Mouse (Mus musculus) cerebral cortex, adult 2 months (tissue): Measurements from ENCODE around the gene Nmnat1.

Experiments used
- WGBS: fragments of 180-500 bp; shearing (Covaris S2); methylation state at CpG from one replicate; pipeline ENCODE4 v1.1.7; 2018; 5-methylcytosine and 5-hydroxymethylcytosine counted together

Gene Nmnat1

DNA sequence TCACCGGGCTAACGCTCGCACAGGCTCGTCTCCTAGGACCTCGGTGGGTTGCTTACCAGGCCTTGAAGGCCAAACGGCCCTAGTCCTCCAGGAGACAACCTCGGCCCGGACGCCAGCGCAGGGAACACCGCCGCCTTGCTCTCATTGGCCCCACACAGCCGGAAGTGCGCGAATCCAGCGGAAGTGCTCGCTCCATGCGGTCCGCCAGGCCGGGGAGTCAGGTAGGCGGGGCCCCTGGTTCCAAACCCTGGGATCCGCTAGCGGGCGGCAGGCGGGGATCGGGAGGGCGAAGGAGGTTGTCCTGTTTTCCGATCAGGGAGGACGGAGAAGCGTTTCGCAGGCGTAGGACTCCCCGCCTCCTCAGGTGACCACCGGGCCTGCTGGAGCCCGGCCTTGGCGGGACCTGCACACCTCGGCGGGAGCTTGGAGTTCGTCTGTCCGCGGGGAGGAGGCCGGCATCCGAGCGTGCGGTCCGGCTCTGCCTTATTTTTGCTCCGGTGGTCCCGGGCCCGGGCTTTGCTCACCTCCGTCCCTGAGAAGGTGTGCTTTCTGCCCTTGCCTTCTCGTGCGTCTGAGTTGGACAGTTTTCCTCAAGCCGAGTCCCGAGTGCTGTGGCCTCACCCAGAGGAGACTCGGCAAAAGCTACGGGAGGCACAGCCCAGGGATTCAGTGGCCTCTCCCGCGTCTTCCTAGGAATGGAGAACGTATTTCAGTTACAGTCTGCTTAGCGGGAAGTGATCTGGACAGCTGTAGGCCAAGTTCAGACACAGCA lies at the start of gene Nmnat1, which contains the start of gene Lzic:
TSS of gene Nmnat1 (minus strand) at position 150 of the 772 bp plus-strand sequence.
TSS of gene Lzic (plus strand) at position 177 of the 772 bp plus-strand sequence.
- under 1% methylated on average over 60 of the region's 60 CpGs for WGBS

DNA sequence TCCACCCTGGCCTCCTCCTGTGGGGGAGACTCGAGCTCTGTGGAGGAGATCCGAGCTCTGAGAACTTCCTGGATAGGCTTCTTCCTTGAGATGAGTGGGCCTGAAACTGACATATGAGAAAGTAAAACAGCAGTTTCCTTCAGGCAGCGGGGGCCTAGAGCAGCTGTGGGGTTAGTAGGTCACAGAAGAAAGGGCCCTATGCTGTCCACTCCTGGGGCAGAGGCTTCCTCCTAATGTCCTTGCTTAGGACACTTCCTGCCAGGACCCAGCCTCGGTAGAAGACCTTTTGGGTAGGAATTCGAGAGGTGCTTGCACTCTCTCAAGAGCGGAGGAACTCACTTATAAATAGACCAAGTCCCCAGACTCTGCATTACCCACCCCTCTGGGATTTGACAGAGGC lies 44.7 kb upstream of the Nmnat1 start:
- 66% methylated on average over 6 of the region's 6 CpGs for WGBS

DNA sequence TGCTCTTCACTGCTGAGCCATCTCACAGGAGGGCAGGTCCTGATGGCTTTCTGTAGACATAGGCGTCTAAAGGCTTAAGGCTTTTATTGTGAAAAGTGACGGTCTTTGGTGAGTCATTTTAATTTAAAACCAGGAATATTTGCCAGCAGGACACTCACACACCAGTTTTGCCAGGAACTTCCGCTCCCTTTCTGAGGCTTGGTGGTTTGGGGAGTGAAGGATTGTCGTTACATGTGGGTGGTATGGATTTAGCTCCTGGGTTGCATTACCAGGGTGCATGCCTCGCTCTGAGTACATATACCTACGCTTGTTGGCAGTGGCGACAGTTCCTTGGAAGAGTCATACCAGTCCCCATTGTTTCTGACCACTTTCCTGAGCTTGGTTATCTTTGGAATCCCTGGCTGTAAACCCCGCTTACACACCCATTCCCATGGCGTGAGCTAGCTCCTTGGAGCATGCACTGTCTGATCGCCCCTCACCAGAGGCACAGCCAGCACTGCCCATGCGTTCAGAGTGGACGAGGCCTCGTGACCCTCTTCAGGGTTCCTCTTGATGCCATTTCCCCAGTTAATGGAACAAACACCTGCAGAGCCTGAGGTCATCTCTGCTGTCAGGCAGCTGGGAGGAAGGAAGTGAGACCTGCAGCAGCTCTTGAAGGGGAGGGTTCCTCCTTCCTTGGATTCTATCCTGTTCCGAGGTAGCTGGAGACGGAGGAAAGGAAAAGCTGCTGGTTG lies 42.8 kb upstream of the Nmnat1 start:
- WGBS: 61% methylated on average over 15 of the region's 15 CpGs

DNA sequence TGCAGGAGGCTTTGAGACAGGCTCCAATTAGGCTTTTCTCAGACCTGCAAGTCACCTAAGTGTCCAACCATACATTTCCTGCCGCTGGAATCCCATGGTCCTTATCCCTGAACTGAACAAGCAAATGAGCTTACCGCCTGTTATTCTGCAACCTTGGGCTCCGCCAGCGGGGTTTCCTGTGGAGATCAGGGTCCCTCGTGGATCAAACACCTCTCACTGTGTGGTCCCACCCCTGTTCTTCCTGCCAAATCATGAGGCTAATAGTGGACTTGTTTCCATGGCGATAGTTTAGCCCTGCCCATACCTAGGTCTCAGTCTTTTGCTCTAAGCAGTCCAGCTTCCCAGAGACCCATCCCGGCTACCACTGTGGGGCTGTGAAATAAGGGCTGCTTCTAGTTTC lies 41.3 kb upstream of the Nmnat1 start:
- WGBS: 58% methylated on average over 7 of the region's 7 CpGs

DNA sequence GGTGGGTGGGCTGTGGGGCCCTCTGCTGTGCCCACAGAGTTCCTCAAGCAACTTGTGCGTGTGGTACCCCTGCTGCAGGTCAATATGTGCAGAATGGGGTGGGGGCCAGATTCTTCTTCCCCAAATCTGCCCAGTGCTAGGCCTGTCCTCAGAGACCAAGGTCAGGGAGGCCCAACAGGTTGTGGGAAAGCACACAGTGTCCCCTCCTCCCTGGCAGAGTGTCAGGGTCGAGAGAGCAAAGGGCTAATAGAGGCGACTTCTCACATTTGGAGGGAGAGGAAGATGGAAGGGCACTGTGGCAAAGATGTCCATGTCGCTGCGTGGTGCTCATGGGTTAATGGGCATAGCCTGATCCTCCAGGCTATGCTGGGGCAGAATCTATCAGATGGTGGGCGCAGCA lies 40.8 kb upstream of the Nmnat1 start:
- WGBS: 72% methylated on average over 6 of the region's 6 CpGs

DNA sequence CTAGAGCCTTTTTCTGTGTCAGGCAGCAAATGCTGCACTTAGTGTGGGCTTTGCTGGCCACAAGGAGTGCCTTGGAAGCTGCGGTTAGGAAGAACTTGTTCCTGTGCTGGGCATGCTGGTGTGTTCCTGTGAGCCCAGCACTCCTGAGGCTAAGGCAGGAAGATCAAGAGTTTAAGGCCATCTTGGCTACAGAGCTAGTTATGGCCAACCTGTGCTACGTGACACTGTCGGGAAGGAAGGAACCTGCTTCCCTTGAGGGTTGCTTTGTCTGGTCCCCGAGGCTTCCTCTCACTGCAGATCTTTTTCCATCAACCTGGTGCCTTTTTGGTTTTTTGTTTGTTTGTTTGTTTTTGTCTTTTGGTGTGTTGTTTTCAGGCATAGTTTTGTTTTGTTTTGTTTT lies 40.2 kb upstream of the Nmnat1 start:
- WGBS: 82% methylated on average over 4 of the region's 4 CpGs

DNA sequence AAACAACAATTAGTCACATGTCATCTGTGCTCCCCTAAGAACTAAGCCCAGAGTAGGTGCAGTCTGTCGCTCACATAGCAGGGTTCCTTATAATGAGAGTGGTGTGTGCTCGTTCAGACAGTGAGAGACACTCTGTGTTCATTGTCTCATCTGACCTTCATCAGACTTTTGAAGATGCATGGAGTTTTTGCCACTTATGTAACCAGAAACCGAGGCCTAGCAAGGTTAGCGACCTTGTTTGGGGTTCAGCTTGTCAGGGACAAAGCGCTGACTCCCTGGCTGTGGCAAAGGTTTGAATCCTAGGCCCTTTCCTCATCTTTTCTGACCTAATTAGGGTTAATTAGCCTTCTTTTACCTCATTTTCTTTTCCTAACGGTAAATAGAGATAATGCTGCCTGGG lies 39.0 kb upstream of the Nmnat1 start:
- 77% methylated on average over 6 of the region's 6 CpGs for WGBS

DNA sequence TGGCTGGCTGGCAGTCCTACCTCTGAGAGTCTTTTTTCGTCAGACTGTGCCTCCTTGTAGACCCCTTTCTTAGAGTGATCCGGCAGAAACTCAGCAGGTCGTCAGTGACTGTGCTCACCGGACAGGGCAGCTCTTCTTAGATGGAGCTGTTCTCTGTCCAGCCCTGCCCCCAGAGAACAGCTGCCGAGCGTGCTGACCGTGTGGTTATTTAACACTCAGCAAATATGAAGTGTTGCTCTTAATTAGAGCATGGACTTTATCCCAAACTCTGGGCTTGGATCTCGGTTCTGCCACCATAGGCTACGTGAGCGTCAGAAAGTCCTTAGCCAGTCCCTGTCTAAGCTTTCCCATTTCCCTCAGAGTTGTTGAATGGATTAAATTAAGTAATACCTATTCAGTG lies 36.3 kb upstream of the Nmnat1 start:
- WGBS: 74% methylated on average over 10 of the region's 10 CpGs

DNA sequence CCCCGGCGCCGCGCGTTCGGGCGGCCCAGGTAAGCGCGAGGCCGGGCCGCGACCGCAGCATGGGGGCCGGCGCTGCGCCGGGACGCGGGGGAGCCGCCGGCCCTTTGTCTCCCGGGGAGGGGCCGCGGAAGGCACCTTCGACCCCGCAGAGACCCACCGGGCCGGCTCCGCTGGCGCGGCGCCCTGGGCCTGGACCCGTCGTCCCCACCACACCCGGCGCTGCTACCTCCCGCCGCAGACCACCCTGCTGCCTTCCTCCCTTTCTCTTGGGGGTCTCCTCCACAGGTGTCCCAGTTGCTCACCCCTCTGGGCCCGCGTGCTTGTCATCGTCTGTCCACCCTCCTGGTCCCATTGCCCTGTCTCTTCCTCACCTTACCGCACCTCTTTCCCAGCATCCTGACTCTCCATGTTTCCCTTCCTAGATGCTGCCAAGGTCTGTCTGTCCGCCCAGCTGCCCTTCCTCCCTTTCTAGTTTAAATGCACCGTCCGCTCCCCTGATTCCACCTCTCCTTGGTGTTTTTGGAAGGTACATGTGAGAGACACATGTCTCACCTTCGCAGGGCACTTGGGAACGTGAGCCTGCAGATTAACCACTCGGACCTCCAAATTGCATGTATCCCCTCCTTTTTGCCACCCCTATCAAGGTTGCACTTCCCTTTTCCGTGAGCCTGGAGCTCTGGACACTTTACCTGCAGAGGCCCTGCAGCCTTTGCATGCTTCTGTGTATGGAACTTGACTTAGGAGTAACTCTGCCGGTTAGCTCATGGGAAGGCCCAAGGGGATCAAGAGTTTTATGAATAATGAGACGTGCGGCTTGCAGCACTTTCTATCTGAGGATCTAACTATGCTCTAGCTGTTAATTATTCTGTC lies 33.6 kb upstream of the Nmnat1 start:
- WGBS: 3% methylated on average over 42 of the region's 52 CpGs

DNA sequence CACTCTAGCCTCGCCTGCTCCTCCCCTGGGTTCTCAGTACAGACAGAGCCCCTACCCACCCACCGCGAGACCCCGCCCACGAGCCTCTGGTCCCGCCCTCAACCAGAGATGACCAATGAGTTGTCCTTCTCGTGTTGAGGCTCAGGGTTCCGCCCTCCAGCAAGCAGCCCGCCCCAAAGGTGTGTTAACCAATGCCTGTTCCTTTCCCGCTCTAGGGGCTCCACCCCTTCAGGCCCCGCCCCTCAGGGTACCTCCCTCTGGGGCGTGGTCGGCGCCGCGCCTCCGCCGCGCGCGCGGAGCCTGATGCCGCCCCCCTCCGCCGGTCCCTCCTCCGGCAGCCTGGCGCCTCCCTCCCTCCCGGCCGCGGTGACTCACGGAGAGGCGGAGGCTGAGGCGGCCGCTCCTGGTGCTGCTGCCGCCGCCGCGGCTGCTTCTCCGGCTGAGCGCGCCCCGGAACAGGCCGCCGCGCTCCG lies 32.9 kb upstream of the Nmnat1 start, which contains the start of gene Ctnnbip1:
TSS of gene Ctnnbip1 (plus strand) at position 369 of the 473 bp plus-strand sequence.
- under 1% methylated on average over 43 of the region's 46 CpGs for WGBS

DNA sequence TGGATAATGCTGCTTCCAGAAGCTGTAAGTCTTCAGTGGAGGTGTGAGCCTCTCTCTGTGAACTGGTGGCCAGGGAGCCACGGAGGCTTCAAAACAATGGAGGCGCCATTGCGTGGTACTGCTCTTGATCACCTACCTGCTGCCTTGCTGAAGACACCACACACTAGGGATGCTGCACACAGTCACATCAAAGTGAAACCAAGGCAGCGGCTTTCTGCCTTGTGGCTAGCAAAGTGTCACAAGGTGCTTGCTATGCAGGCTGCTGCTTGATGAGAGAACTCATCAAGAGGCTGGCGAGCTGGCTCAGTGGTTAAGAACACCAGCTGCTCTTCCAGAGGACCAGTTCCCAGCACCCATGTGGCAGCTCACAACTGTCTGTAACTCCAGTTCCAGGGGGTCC lies 30.7 kb upstream of the Nmnat1 start:
- 85% methylated on average over 5 of the region's 5 CpGs for WGBS

DNA sequence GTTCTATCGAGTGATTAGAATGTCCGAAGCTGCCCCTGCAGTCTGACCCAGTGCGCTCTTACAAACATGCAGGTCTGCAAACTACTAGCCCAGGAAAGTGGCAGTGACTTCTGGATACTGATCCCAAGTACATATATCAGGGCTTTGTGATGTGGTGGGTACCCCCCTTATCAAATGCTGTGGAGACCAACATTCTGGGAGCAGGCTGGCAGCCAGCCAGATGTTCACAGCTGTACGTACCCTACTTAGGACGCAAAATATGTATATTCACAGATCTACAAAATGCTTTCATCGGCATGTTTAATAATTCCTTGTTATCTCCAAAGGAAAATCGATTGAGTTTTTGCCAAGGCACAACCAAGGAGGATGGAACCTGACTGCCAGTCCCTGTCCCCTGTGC lies 27.1 kb upstream of the Nmnat1 start:
- 82% methylated on average over 7 of the region's 7 CpGs for WGBS

DNA sequence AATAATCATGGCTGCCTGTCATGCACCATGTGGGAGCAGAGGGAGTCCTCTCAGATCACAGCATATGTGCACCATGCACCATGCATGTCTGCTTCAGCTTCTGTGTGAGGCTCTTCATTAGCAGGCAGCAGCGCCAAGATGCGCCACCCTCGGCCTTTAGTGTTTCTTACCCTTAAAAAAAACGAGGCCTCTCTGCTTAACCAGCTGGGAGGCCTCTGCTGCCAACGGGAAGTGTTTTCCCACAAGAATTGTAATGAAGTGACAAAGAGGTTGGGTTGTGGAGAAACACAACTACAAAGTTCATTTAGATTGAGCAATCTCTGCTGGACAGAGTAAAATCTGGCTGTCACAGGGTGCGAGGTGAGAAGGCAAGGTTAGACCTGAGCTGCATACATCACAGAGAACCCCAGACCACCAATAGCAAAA lies 26.2 kb upstream of the Nmnat1 start:
- 38% methylated on average over 6 of the region's 6 CpGs for WGBS

DNA sequence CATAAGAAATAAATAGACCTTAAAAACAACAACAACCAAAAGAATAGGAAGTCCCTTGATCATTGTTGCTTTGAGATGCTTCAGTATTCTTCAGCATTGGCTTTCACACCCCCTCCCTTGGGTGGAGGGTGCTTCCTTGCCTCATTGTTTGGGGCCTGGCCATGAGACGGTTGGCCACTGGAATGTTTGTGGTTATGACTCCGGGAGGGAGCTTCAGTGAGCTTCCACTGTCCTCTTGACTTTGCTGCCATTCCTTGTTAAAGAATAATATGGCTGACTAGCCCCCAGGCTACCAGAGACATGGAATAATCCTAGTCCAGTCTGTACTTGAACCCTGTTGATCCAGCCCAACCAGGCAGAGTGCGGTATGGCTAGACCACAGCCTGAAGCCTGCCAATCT lies 21.9 kb upstream of the Nmnat1 start:
- WGBS: 77% methylated on average over 3 of the region's 3 CpGs

DNA sequence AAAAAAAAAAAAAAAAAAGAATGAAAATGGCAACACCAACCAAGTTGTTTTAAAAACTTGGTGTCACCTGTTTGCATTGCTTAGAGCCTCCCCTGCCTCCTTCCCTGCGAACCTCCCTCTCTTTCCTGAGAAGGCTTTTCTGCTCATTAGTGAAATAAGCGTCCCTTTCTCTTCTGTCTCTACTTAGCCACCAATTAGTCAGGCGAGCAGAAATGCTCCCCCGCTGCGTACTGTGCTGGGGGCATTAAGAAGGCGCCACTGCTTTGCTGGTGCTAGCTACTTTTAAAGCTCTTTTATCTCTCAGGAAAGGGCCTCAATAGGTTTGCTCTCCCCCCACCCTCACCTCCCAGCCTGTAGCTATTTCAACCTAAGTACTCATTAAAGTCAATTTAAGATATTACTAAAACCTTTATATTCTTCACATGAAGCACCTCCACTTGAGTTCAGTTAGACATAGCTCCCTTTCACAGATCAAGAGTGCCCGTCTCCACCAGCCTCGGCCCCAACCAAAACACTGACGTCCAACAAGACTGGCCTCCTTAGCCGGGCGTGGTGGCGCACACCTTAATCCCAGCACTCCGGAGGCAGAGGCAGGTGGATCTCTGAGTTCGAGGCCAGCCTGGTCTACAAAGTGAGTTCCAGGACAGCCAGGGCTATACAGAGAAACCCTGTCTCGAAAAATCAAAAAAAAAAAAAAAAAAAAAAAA lies 20.4 kb upstream of the Nmnat1 start:
- WGBS: 49% methylated on average over 15 of the region's 15 CpGs

DNA sequence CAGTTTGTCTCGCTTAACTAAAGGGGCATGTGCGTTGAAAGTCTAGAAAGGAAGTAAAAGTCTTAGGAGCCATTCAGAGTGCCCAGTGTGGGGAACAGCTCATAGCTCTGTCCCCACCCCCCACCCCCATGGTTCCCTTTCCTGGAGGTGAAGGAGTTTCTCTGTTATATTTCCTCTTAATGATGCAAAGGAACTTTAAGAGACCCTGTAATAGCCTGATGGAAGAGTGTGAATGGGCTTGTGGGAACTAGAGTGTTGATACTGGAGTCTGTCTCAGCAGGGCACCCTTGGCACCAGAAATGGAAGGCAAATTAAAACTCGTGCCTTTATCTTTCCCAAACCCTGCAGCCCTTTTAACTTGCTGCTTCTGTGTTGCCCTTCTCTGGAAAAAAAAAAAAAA lies 19.9 kb upstream of the Nmnat1 start:
- WGBS: 27% methylated on average over 3 of the region's 3 CpGs

DNA sequence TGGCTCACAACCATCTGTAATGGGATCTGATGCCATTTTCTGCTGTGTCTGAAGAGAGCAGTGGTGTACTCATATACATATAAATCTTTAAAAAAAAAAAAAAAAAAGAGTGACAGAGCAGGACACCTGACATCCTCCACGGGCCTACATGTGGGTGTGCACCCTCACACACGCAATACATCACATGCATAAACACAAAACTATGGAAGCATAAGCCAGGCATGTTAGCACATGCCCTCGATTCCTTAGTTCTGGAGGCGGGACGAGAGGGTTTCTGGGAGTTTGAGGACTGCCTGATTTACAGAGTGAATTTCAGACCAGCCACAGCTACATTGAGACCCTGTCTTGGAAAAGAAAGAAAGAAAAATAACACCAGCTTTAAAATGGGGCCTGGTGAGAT lies 19.4 kb upstream of the Nmnat1 start:
- WGBS: 51% methylated on average over 5 of the region's 5 CpGs

DNA sequence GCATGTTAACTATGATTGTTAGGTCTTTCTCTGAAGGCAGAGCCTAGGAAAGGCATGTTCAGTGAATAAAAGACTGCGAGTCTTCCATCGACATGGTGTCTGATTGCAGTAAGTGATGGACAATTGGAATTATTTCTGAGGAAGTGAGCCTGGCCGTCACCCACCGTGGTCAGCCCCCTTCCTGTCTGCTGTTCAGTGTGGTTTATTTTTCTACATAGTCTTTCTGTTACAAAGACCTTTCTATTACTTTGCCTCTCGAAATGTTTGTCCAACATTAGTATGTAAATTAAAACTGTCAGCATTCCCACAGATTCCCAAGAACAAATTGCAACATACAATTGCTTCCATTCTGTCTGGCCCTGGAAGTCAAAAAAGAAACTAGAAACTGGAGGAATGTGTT lies 14.8 kb upstream of the Nmnat1 start:
- WGBS: 43% methylated on average over 5 of the region's 5 CpGs

DNA sequence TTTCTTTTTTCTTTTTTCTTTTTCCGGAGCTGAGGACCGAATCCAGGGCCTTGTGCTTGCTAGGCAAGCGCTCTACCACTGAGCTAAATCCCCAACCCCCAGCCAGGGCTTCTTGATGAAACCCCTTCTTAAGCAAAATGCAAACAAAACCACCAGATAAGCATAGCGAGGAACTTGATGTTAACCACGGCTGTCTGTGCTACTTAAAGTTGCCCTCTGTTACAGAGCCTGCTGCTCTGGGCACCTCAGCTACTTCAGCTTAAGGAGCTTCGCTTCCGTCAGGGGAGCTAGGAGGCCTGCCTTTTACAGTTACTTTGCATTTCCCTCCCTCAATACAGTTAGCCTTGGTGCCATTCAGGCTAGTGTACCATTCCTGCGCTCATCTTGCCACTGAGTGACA lies 13.9 kb upstream of the Nmnat1 start:
- 85% methylated on average over 8 of the region's 8 CpGs for WGBS

DNA sequence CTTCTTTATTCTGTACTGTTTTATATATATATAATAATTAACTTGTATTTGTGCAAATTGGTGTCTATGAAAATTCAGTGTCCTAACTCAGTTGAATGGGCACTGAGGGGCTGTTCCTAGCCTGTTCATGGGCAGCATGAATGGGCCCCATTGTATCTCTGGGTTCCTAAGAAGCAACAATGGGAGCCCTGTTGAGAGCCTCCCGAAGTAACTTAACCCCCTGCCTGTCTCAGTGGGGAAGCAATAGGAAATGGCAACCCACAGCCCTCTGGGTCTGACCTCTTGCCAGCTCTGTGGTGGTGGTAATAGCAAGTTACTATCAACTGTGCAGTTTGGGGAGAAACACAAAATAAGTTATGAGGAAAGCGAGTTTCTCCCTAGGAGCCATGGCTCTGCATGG lies 11.6 kb upstream of the Nmnat1 start:
- 36% methylated on average over 2 of the region's 2 CpGs for WGBS

DNA sequence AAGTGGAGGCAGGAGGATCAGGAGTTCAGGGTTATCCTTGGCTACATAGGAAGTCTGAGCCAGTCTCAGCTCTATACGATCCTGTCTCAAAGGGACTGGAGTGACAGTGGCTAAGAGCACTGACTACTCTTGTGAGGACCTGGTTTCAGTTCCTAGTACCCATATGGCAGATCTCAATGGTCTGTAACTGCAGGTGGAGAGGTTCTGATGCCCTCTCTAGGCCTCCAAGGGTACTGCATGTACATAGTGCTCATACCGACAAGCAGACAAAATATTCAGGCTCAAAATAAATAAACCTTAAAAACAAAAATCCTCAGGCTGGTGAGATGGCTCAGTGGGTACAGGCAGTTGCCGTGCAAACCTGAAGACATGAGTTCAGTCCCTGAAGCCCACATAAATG lies 6.1 kb upstream of the Nmnat1 start:
- 97% methylated on average over 3 of the region's 3 CpGs for WGBS
